Mouse (Mus musculus): ENCODE results near the gene Adamts6.

DNA sequence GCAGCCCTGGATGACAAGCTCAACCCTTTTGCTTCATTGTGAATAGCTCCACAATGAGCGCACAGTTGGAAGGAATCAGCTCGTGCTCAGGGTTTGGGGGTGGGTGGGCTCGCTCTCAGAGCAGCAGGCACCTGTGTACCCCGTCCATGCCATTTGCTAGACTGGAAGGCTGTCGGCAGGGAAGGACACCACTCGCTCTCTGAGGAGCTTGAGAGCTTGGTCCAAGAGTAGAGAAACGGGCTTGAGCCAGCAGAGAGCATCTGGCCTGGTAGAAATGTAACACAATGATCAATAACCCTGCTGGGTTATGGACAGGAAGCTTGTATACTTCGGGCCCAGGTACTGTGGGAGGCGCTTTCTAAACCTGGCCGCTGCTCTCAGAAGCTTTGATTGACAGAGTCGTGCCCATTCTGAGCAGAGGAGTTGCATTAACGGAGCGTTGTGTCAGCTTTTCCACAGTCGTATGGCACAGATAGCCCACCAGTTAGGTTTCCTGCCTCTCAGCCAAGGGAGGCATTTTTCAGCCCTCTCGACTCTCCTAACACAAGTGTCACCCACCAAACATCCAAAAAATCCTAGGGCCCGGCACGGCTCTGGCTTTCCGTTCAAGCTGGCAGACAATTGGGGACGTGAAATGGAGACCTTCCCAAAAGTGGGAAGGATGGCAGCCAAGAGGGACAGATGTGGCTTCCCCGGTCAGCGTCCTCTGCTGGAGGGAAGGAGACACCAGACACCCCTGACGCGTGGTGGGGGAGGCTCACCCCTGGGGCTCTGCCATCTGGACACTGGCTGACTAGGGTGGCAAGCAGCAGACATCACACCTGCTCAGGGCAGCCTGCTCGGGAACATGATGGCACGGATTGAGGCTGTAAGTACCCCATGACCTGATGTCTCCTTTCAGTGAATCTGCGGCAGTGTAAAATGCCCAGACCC is 222.2 kb downstream of the Adamts6 start:
- no peak for TF ChIP-seq CTCF (IDR thresholded peaks at IDR 0.05; ENCODE audit: low read depth, low read length)
- TF ChIP-seq POLR2A (IDR thresholded peaks at IDR 0.05; ENCODE audit: borderline replicate concordance, low read depth, low read length): no peak
